Mouse (Mus musculus) lung, postnatal 0 days (tissue): ENCODE results near the gene Tpmt.

Experiments used
- CTCF ChIP-seq: IDR thresholded peaks from 2 replicates; pipeline ENCODE4 v1.5.1; 2016; ENCODE audit warnings: antibody characterized with exemption, mild to moderate bottlenecking
- EP300 ChIP-seq: IDR thresholded peaks from 2 replicates; pipeline ENCODE4 v1.6.1; 2016; ENCODE audit warnings: antibody characterized with exemption, mild to moderate bottlenecking, control low read depth

- TF ChIP-seq CTCF (no peak), EP300 (no peak)
These were observed 43.9 kb upstream of the Tpmt start for GRCm38 (mm10) chr13:47088433-47088832.
